Mouse (Mus musculus) CH12.LX (cell line): ENCODE data around the gene Smarcc2. TPM values are rescaled to one million over a fixed set of nuclear protein-coding genes. Genes with fewer than 3 reads are reported as not detected.

ENCODE experiments used
- DNase-seq: peaks from one replicate; pipeline ENCODE4 v3.0.0-alpha.2; 2013; ENCODE audit errors: extremely low read depth
- H3K27ac ChIP-seq: 2 replicates; pipeline ENCODE4 v1.5.1; 2012; ENCODE audit warnings: low read depth, mild to moderate bottlenecking, control low read depth, moderate library complexity; ENCODE audit not compliant: insufficient read depth
- H3K27me3 ChIP-seq: replicated peaks from 2 replicates; pipeline ENCODE3; 2012; ENCODE audit warnings: inconsistent platforms
- H3K36me3 ChIP-seq, 2 experiments: replicated peaks in 1 of 2; 2 replicates each; pipeline versions ENCODE3 to v1.6.1; 2012; ENCODE audit warnings: inconsistent platforms in 1 of 2, low read length in 1 of 2, mild to moderate bottlenecking in 1 of 2, mixed read lengths in 1 of 2, moderate library complexity in 1 of 2; ENCODE audit not compliant: control insufficient read depth in 1 of 2, insufficient read depth in 1 of 2
- H3K4me1 ChIP-seq, 2 experiments: 2 replicates each; pipeline ENCODE4 v1.6.1; 2012; ENCODE audit warnings: inconsistent platforms in 1 of 2, moderate library complexity in 1 of 2; ENCODE audit not compliant: insufficient read depth in 2 of 2, control insufficient read depth in 1 of 2
- H3K4me2 ChIP-seq: 2 replicates; pipeline ENCODE4 v1.6.1; 2012; ENCODE audit warnings: low read depth, mild to moderate bottlenecking, control low read depth; ENCODE audit not compliant: poor library complexity, insufficient read depth, severe bottlenecking
- H3K4me3 ChIP-seq, 3 experiments: fragments of 150-350 bp in 1 of 3; sonication (generic) in 1 of 3; replicated peaks in 1 of 3; 2 replicates each; pipeline versions ENCODE3 to v1.5.1; 2011 to 2012; ENCODE audit warnings: low read depth in 2 of 3, low read length in 2 of 3, mild to moderate bottlenecking in 2 of 3, moderate library complexity in 2 of 3, control low read depth in 1 of 3, improper control_type of control experiment in 1 of 3, inconsistent platforms in 1 of 3, mixed read lengths in 1 of 3; ENCODE audit not compliant: poor library complexity in 1 of 3
- H3K79me2 ChIP-seq: replicated peaks from 2 replicates; pipeline ENCODE4 v1.6.1; 2012; ENCODE audit warnings: mild to moderate bottlenecking, moderate library complexity; ENCODE audit not compliant: control insufficient read depth, poor library complexity, insufficient read depth, severe bottlenecking; ENCODE audit errors: extremely low read depth
- H3K9ac ChIP-seq: 2 replicates; pipeline ENCODE4 v1.6.1; 2012; ENCODE audit warnings: low read depth, mild to moderate bottlenecking, control low read depth, moderate library complexity; ENCODE audit not compliant: insufficient read depth
- H3K9me3 ChIP-seq: replicated peaks from 2 replicates; pipeline ENCODE3; 2012; ENCODE audit warnings: low read length, inconsistent platforms, mixed read lengths
- ETS1 ChIP-seq: conservative IDR thresholded peaks from 2 replicates; pipeline ENCODE4 v1.6.1; 2012; ENCODE audit warnings: low read depth, mild to moderate bottlenecking, inconsistent platforms, low read length, improper control_type of control experiment, moderate library complexity
- GABPA ChIP-seq: IDR thresholded peaks from 2 replicates; pipeline ENCODE4 v1.6.1; 2012; ENCODE audit warnings: low read depth, low read length, improper control_type of control experiment, inconsistent platforms; ENCODE audit not compliant: insufficient replicate concordance
- HCFC1 ChIP-seq: IDR thresholded peaks from 2 replicates; pipeline ENCODE4 v1.6.1; 2012; ENCODE audit warnings: low read depth, mild to moderate bottlenecking, inconsistent platforms, low read length, improper control_type of control experiment
- IRF4 ChIP-seq: IDR thresholded peaks from 2 replicates; pipeline ENCODE4 v1.6.1; 2014; ENCODE audit warnings: low read depth, mild to moderate bottlenecking, inconsistent platforms, low read length, improper control_type of control experiment
- JUN ChIP-seq: IDR thresholded peaks from 2 replicates; pipeline ENCODE4 v1.6.1; 2011; ENCODE audit warnings: low read depth, mild to moderate bottlenecking, low read length, improper control_type of control experiment, moderate library complexity; ENCODE audit not compliant: insufficient read depth
- KAT2A ChIP-seq: IDR thresholded peaks from 2 replicates; pipeline ENCODE4 v1.6.1; 2012; ENCODE audit warnings: low read length, improper control_type of control experiment, inconsistent platforms; ENCODE audit not compliant: insufficient replicate concordance
- MAFK ChIP-seq: IDR thresholded peaks from 2 replicates; pipeline ENCODE4 v1.6.1; 2011; ENCODE audit warnings: low read length, improper control_type of control experiment; ENCODE audit not compliant: insufficient replicate concordance
- MAZ ChIP-seq: IDR thresholded peaks from 2 replicates; pipeline ENCODE4 v1.6.1; 2012; ENCODE audit warnings: low read depth, mild to moderate bottlenecking, inconsistent platforms, low read length, improper control_type of control experiment, moderate library complexity
- MEF2A ChIP-seq: IDR thresholded peaks from 2 replicates; pipeline ENCODE4 v1.6.1; 2014; ENCODE audit warnings: low read depth, mild to moderate bottlenecking, inconsistent platforms, low read length, improper control_type of control experiment, borderline replicate concordance
- MXI1 ChIP-seq: IDR thresholded peaks from 2 replicates; pipeline ENCODE4 v1.6.1; 2011; ENCODE audit warnings: mild to moderate bottlenecking, low read depth, low read length, improper control_type of control experiment
- MYC ChIP-seq: IDR thresholded peaks from 2 replicates; pipeline ENCODE4 v1.6.1; 2011; ENCODE audit warnings: low read depth, mild to moderate bottlenecking, improper control_type of control experiment, low read length
- NELFE ChIP-seq: IDR thresholded peaks from 2 replicates; pipeline ENCODE4 v1.6.1; 2011; ENCODE audit warnings: low read depth, low read length, improper control_type of control experiment
- PAX5 ChIP-seq: IDR thresholded peaks from 2 replicates; pipeline ENCODE4 v1.6.1; 2012; ENCODE audit warnings: low read length, inconsistent platforms, mixed read lengths
- POLR2A ChIP-seq: IDR thresholded peaks from 2 replicates; pipeline ENCODE4 v1.6.1; 2011; ENCODE audit warnings: low read depth, mild to moderate bottlenecking, improper control_type of control experiment, low read length
- POLR2AphosphoS2 ChIP-seq: IDR thresholded peaks from 2 replicates; pipeline ENCODE4 v1.6.1; 2011; ENCODE audit warnings: low read depth, low read length, improper control_type of control experiment
- RAD21 ChIP-seq: IDR thresholded peaks from 2 replicates; pipeline ENCODE4 v1.6.1; 2011; ENCODE audit warnings: low read depth, mild to moderate bottlenecking, low read length, improper control_type of control experiment, moderate library complexity
- RCOR1 ChIP-seq: conservative IDR thresholded peaks from 2 replicates; pipeline ENCODE4 v1.6.1; 2012; ENCODE audit warnings: low read depth, mild to moderate bottlenecking, inconsistent platforms, low read length, improper control_type of control experiment
- SIN3A ChIP-seq: IDR thresholded peaks from 2 replicates; pipeline ENCODE4 v1.6.1; 2012; ENCODE audit warnings: low read length, improper control_type of control experiment, inconsistent platforms
- UBTF ChIP-seq: IDR thresholded peaks from 2 replicates; pipeline ENCODE4 v1.6.1; 2012; ENCODE audit warnings: low read depth, mild to moderate bottlenecking, inconsistent platforms, low read length, improper control_type of control experiment, moderate library complexity
- USF1 ChIP-seq: IDR thresholded peaks from 2 replicates; pipeline ENCODE4 v1.6.1; 2014; ENCODE audit warnings: low read depth, mild to moderate bottlenecking, inconsistent platforms, low read length, improper control_type of control experiment
- USF2 ChIP-seq: conservative IDR thresholded peaks from 2 replicates; pipeline ENCODE4 v1.6.1; 2011; ENCODE audit warnings: low read depth, low read length, improper control_type of control experiment
- ZNF384 ChIP-seq: IDR thresholded peaks from 2 replicates; pipeline ENCODE4 v1.6.1; 2012; ENCODE audit warnings: low read depth, low read length, improper control_type of control experiment, inconsistent platforms
- dilution Hi-C: fragments of 300-500 bp; cut with MboI; formaldehyde crosslinking; loops from 2 replicates; pipeline ENCODE4 v1.14.3; 2020; ENCODE audit warnings: low sequenced_read_pairs; ENCODE audit not compliant: extremely low pct_unique_long_range_greater_than_20kb, extremely low pct_ligation_motif_present
- in situ Hi-C: fragments of 300-500 bp; cut with MboI; formaldehyde crosslinking; loops from 3 replicates; pipeline ENCODE4 v1.14.3; 2019; ENCODE audit warnings: low sequenced_read_pairs, low pct_ligation_motif_present, low pct_unique_long_range_greater_than_20kb, mixed read lengths
- polyA plus RNA-seq: library from polyadenylated mRNA; unstranded; fragments of >175 nt; gene quantifications from 2 replicates; pipeline ENCODE4 v1.2.1, GENCODE M21; 2012; ENCODE audit warnings: low read depth; ENCODE audit not compliant: insufficient read length
- total RNA-seq, 2 experiments: library from RNA; depleted of rRNA; stranded (reverse); fragments of 300-350 nt in 1 of 2; fragments of >200 nt in 1 of 2; gene quantifications; 2 replicates each; pipeline ENCODE4 v1.2.3; 2012 to 2014

Gene Smarcc2
- total and polyA plus RNA-seq, 3 experiments, result 6.1 to 42.6 (median 24.8) TPM

DNA sequence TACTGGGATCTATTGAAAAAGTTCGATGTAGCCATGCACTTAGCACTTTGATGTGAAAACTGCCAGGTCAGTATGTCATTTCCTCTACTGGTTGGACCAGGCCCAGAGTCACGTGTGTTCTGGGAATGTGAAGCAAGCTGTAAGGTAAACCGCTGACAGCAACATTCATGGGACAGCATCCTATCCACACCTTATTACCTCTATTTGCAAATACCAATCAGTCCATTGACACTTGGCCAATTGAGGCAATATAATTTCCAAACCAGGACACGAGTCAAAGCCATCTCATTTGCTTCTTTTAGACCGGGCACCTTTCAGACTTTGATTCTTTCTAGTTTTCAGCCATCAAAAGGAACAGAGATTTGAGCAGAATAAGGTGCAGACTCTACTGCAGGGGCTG, 30.0 kb upstream of the Smarcc2 start:
- TF ChIP-seq MAZ, result no peak
- no peak for TF ChIP-seq SIN3A
- no peak for TF ChIP-seq HCFC1
- TF ChIP-seq MEF2A, result no peak
- TF ChIP-seq KAT2A, result no peak
- TF ChIP-seq RCOR1, result no peak
- no peak for TF ChIP-seq UBTF
- TF ChIP-seq IRF4, result no peak
- no peak for TF ChIP-seq PAX5
- TF ChIP-seq MYC, result no peak
- no peak for TF ChIP-seq POLR2A
- no peak for TF ChIP-seq GABPA
- TF ChIP-seq MXI1, result no peak
- TF ChIP-seq JUN, result no peak
- TF ChIP-seq ETS1, result no peak
- no peak for TF ChIP-seq MAFK
- TF ChIP-seq USF2, result no peak
- Histone ChIP-seq H3K4me1 (peaks cover 0 to 7% of the 10 kb centered on the region in 2 experiments; a peak in 2 of 4 replicates), H3K27ac (no peak overlapping the region), H3K9me3 (no peaks in the 10 kb centered on the region), H3K79me2 (no peaks in the 10 kb centered on the region), H3K36me3 (peaks cover 32 to 75% of the 10 kb centered on the region in 2 experiments), H3K4me2 (no peak overlapping the region), H3K27me3 (no peaks in the 10 kb centered on the region), H3K4me3 (no peak overlapping the region), H3K9ac (no peak overlapping the region)
- no peak for DNase-seq
- dilution Hi-C loops, result no loop called here
- in situ Hi-C loops, result no loop called here

DNA sequence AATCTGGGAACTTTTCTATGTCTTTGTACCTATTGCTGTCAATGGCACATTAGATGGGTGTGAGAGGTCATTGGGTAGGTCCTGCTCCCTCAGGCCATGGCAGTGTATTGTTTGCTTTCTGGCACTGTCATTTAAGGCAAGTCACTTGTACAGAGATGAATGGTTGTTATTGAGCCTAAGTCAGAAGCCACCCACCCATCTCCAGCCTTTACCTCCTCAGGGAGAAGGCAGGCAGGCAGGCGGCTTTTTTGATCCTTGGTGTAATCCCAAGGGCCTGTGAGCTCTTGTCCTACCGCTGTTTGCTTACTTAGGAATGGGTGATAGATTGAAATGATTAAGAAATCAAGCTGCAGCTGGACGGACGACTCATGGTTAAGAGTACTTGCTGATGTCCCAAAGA, 29.6 kb upstream of the Smarcc2 start:
- peaks cover 32 to 76% of the 10 kb centered on the region in 2 experiments for H3K36me3 ChIP-seq

More for the DNA sequence above, 29.6 kb upstream of the Smarcc2 start:
- H3K79me2 ChIP-seq, result no peaks in the 10 kb centered on the region
- no peak overlapping the region for H3K9ac ChIP-seq
- H3K27ac ChIP-seq, result no peak overlapping the region
- no peak for TF ChIP-seq NELFE
- TF ChIP-seq SIN3A, result no peak
- no peak for TF ChIP-seq ZNF384
- TF ChIP-seq HCFC1, result no peak
- TF ChIP-seq USF1, result no peak
- TF ChIP-seq POLR2AphosphoS2, result no peak
- TF ChIP-seq MXI1, result no peak
- no peak for TF ChIP-seq MAFK
- no peak for TF ChIP-seq RAD21
- TF ChIP-seq, all 38 proteins: peak for 0
- no peaks in the 10 kb centered on the region for H3K27me3 ChIP-seq
- H3K4me1 ChIP-seq, result peaks cover 0 to 11% of the 10 kb centered on the region in 2 experiments; a peak in 2 of 4 replicates
- H3K4me3 ChIP-seq, result no peak overlapping the region
- DNase-seq, result no peak
- in situ Hi-C loops (no loop called here), dilution Hi-C loops (no loop called here)
- no peak overlapping the region for H3K4me2 ChIP-seq
- no peaks in the 10 kb centered on the region for H3K9me3 ChIP-seq
